Mouse (Mus musculus) gastrocnemius, postnatal 25 days (tissue): ENCODE data around the gene Orai1. TPM values are rescaled to one million over a fixed set of nuclear protein-coding genes. Genes with fewer than 3 reads are reported as not detected.

Experiments used
- DNase-seq: peaks from one replicate; pipeline ENCODE4 v3.0.0; 2022
- total RNA-seq, 2 experiments: library from RNA; stranded (reverse); gene quantifications; 1 replicate in 1 of 2; 2 replicates in 1 of 2; pipeline ENCODE4 v1.2.3; 2021

Gene Orai1
- total RNA-seq, 2 experiments from 2014 or later = 31.5 to 36.3 TPM

DNA sequence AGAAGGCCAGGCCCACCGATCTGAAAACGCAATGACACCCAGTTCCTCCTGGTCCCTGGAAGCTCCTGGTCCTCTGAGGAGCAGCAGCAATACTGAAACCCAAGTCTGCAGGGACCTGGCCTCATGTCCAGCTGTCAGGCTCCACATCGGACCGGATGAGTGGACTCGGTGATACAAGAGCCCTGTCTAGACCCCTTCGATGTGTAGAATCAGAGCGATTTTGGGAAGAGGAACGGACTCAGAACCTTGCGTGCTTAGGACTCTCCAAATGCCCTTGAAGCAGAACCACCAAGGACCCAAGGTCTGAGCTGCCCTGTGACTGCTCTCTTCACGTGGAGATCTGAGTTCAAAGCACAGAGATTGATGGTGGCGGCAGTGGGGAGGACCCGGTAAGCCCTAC is 53.2 kb downstream of the Orai1 start, which contains the start of gene Tmem120b:
Gene Tmem120b, plus strand, starts transcription at position 301 of the 400 bp plus-strand sequence.
- DNase-seq = no peak

DNA sequence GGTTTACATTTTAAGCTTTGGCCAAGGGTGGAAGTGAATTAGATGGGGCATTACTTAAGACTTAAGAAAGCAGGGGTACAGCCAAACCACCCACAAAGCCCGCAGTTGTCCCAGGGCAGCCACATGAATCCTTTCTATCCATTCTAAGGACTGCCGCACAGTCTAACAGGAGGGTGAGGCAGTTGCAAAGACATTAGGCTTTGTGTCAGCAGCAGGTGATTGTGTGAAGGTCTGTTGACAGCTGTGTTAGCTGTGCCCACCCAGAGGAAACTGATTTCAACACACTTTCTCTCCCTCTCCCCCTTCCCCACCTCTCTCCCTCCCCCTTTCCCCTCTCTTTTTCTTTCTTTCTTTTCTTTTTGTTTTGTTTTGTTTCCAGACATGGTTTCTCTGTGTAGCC is 53.8 kb downstream of the Orai1 start:
- DNase-seq = no peak

DNA sequence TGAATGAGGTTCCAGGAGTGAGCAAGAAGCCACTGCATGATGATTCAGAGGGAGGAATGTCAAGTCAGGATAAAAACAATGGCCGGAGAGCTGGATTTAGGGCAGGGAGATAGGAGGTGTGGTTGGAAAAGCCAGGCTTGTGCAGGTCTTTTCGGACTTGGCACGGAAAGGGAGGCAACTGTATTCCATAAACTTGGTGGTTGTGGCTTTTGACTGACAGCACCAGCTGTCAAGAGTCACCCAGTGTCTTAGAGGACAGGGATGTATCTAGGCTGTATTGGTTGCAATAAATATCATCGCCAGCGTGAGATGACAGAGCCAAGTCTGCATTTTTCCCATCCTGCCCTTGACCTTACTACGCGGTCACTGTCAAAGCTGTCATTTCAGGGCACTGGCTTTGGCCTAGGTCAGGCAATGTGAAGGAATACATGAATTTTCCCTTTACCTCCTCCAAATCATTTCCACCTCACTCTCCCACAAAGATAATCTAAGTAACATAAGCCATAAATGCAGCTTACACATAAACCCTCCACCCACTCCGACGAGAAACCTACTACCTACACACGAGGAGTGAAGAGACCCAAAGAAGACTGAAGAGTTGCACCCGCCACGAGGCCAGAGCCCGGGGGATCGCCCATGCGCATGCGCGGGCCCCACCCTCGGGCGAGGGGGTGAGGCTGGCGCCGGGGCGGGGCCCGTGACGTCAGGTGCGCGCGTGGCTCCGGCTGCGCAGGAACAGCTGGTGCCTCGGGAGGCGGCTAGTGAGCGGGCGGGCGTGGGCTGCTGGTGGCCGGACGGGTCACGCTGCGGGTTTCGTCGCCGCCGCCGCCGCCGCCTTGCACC is 60.9 kb downstream of the Orai1 start:
- peak; percentile 96 for DNase-seq

DNA sequence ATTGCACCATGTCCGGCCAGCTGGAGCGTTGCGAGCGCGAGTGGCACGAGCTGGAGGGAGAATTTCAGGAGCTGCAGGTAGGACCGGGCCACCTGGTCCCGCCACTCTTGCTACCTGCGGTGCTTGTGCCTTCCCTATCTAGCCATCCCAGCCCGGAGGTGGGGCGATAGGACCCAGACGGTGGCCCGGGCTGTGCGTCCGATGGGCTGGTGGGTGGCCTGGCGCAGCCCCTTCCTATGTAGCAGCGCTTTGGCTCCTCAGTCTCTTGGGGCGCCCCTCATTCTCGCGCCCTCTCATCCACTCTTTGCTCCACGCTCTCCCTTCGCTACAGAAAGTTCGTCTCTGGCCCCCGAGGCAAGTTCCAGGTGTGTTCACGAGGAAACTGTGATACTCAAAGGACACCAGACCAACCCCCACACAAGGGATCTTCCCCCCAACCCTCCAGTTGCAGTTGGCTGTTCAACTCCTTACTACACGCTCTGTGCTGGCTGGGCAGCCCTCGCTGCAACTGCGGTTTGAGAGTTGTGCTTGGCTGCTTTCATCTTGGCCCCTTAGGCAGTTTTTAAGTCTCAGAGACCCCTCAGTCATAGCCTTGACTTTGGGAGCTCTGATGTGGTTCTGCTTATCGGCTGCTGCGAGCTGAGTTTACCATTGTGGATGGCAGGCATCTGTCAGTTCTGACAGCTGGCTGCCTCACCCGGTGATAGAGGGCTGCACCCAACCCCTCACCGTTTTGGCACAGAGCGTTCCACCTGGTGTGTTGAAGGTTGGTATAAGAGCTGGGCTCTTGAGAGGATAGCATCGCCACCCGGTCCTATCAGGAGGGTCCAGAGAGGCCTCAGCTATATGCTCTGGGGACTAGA is 61.8 kb downstream of the Orai1 start:
- DNase-seq = peak; percentile 28

DNA sequence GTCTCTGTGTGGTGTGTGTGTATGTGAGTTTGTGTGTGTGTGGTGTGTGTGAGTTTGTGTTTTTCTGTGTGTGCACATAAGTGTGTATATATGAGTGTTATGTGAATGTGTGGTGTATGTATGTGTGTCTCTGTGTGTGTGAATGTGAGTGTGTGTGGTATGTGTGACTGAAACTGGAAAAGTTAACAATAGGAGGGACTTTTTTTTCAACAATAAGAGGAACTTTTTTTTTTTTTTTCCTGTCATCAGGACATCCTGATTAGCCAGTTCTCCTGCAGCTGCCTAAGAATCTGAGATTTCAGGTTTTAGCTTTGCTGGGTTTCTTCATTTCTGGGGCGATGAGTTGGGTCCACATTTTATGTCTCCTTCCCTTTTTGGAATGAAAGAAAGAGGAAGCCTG is 64.7 kb downstream of the Orai1 start:
- no peak for DNase-seq

DNA sequence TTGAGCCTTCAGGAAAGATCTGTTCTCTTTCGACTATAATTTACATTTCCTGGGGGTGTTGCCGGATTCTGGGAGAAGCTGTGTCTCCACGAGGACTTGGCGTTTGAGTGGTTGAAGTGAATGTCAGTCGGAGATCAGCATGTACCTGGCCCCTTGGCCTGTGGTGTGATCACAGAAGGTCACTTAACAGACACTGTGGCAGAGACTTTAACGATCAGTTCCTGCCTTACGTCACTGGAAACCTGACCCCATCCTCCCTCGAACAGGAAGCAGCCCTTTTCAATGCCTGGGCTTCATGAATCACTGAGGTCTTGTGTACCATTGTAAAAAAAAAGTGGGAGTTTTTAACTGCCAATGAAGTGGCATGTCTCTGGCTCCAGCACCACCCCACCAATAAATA is 65.2 kb downstream of the Orai1 start:
- no peak for DNase-seq

Other genes starting within 250 kb of the Orai1 start
- 1 to 10 TPM; 4.7 to 7.5 TPM for gene Camkk2, start 235.7 kb upstream of the Orai1 start, total RNA-seq
- 100 to 1,000 TPM; 247 to 262 TPM for gene Anapc5, start 193.7 kb upstream of the Orai1 start, total RNA-seq
- 10 to 100 TPM; 16.9 to 18.7 TPM for gene Rnf34, start 165.0 kb upstream of the Orai1 start, total RNA-seq
- gene Kdm2b, start 25.3 kb upstream of the Orai1 start, total RNA-seq = 10 to 100 TPM; 12.8 to 14.3 TPM
- not detected for gene Morn3, start 31.9 kb downstream of the Orai1 start, total RNA-seq
- gene Tmem120b, start 53.3 kb downstream of the Orai1 start, total RNA-seq = 10 to 100 TPM; 14.1 to 15.3 TPM
- gene Rhof, start 117.6 kb downstream of the Orai1 start, total RNA-seq = under 1 TPM; 0.23 to 0.38 TPM
- gene Setd1b, start 127.1 kb downstream of the Orai1 start, total RNA-seq = 1 to 10 TPM; 8.1 to 9.6 TPM
- gene Psmd9, start 154.3 kb downstream of the Orai1 start, total RNA-seq = 10 to 100 TPM; 14.2 to 15.2 TPM
- gene Hpd, start 167.7 kb downstream of the Orai1 start, total RNA-seq = not detected
- 1 to 10 TPM; 1.1 to 1.9 TPM for gene Wdr66, start 237.0 kb downstream of the Orai1 start, total RNA-seq